Mouse (Mus musculus) bone marrow, adult 2 months (tissue): Measurements from ENCODE around the gene Polm.

Experiments
- CTCF ChIP-seq: fragments of 200-500 bp; IDR thresholded peaks from 2 replicates; pipeline ENCODE4 v1.5.1; 2011; ENCODE audit warnings: low read length, control low read depth; ENCODE audit not compliant: control insufficient read depth, insufficient read depth
- POLR2A ChIP-seq: fragments of 200-500 bp; IDR thresholded peaks from 2 replicates; pipeline ENCODE4 v1.6.1; 2011; ENCODE audit warnings: low read depth, mild to moderate bottlenecking, control low read depth, low read length, borderline replicate concordance; ENCODE audit not compliant: control insufficient read depth

- peak; percentile 61 for TF ChIP-seq CTCF
- TF ChIP-seq POLR2A = peak; percentile 95; the same call in 1 of the 2 replicates
Observed at GRCm38 (mm10) chr11:5788056-5789014, 49.5 kb downstream of the Polm start, which contains the start of gene Dbnl.
